Mouse (Mus musculus) gastrocnemius, postnatal 36 days (tissue): ENCODE measurements around the gene Shld2. TPM values are rescaled to one million over a fixed set of nuclear protein-coding genes. Genes with fewer than 3 reads are reported as not detected.
A peak's percentile ranks its signal among the peaks of the same experiment; 100 is the strongest.
"Not testable (repeated sequence)": the region's sequence is repeated elsewhere in the genome, so short reads cannot be mapped to it uniquely, and the experiment has no call there.

Source experiments
- DNase-seq, 2 experiments: peaks; one replicate each; pipeline ENCODE4 v3.0.0; 2022
- intact Hi-C: fragments of 180-260 bp; cut with DNase I; formaldehyde crosslinking; loops from one replicate; pipeline ENCODE4 v1.15.1; 2025
- total RNA-seq, 2 experiments: library from RNA; stranded (reverse); gene quantifications; 2 replicates each; pipeline ENCODE4 v1.2.3; 2021

Shld2 gene
- total RNA-seq, 2 experiments from 2014 or later = 9.5 to 10.6 TPM

GRCm38 (mm10) chr14:34290229-34290628, 20.1 kb downstream of the Shld2 start:
- DNase-seq = no peak
- intact Hi-C loops = no loop called here

GRCm38 (mm10) chr14:34289259-34290015, 20.9 kb downstream of the Shld2 start:
- no peak for DNase-seq
- intact Hi-C loops = no loop called here

- intact Hi-C loops = no loop called here
- no peak for DNase-seq
Observed at GRCm38 (mm10) chr14:34288396-34288795, 21.9 kb downstream of the Shld2 start.

- intact Hi-C loops = no loop called here
- DNase-seq = no peak
Observed at GRCm38 (mm10) chr14:34281736-34282269, 28.5 kb downstream of the Shld2 start.

- intact Hi-C loops = no loop called here
- no peak for DNase-seq
Observed at GRCm38 (mm10) chr14:34280798-34281197, 29.5 kb downstream of the Shld2 start.

- intact Hi-C loops = no loop called here
- no peak for DNase-seq
Observed at GRCm38 (mm10) chr14:34279726-34280125, 30.6 kb downstream of the Shld2 start.

- intact Hi-C loops = no loop called here
- no peak for DNase-seq
Observed at GRCm38 (mm10) chr14:34275225-34275624, 35.1 kb downstream of the Shld2 start.

- intact Hi-C loops = loop anchor here (5.0 kb wide), 1 partner anchor 38 kb away; the partner anchor contains the start of genes Glud1 and Shld2
- DNase-seq = no peak
Observed at GRCm38 (mm10) chr14:34274141-34274540, 36.2 kb downstream of the Shld2 start.

GRCm38 (mm10) chr14:34273280-34273679, 37.0 kb downstream of the Shld2 start:
- intact Hi-C loops = loop anchor here (2.0 to 5.0 kb wide), 2 partner anchors 39 to 90 kb away; partner anchors contain the start of genes Glud1 and Shld2
- no peak for DNase-seq

- DNase-seq = no peak
- intact Hi-C loops = no loop called here
Observed at GRCm38 (mm10) chr14:34268046-34268445, 42.2 kb downstream of the Shld2 start.

GRCm38 (mm10) chr14:34258525-34258924, 51.8 kb downstream of the Shld2 start:
- intact Hi-C loops, DNase-seq: not testable (repeated sequence)

GRCm38 (mm10) chr14:34253261-34253660, 57.0 kb downstream of the Shld2 start:
- DNase-seq = no peak
- intact Hi-C loops = no loop called here

GRCm38 (mm10) chr14:34252470-34253145, 57.7 kb downstream of the Shld2 start:
- intact Hi-C loops = no loop called here
- no peak for DNase-seq

GRCm38 (mm10) chr14:34240676-34241075, 69.6 kb downstream of the Shld2 start:
- DNase-seq = no peak
- intact Hi-C loops = no loop called here

GRCm38 (mm10) chr14:34240263-34240662, 70.0 kb downstream of the Shld2 start:
- no peak for DNase-seq
- intact Hi-C loops = no loop called here

GRCm38 (mm10) chr14:34234630-34235380, 75.5 kb downstream of the Shld2 start:
- peak in 1 of 2 experiments; percentile 42 for DNase-seq
- intact Hi-C loops = loop anchor here (5.0 kb wide), 3 partner anchors 128 to 273 kb away; no protein-coding TSS in a partner anchor

- DNase-seq = no peak
- intact Hi-C loops = loop anchor here (5.0 kb wide), 1 partner anchor 127 kb away; no protein-coding TSS in a partner anchor
Observed at GRCm38 (mm10) chr14:34233846-34234245, 76.4 kb downstream of the Shld2 start.

- DNase-seq = no peak
- intact Hi-C loops = loop anchor here (5.0 kb wide), 1 partner anchor 126 kb away; no protein-coding TSS in a partner anchor
Observed at GRCm38 (mm10) chr14:34232866-34233680, 77.2 kb downstream of the Shld2 start.

GRCm38 (mm10) chr14:34232340-34232739, 78.0 kb downstream of the Shld2 start:
- intact Hi-C loops = loop anchor here (5.0 kb wide), 1 partner anchor 125 kb away; no protein-coding TSS in a partner anchor
- DNase-seq = no peak
